Mouse (Mus musculus) heart, embryonic 10.5 days (tissue): ENCODE results near the gene Mycbpap. TPM values are rescaled to one million over a fixed set of nuclear protein-coding genes. Genes with fewer than 3 reads are reported as not detected.

Experiments used
- DNase-seq: peaks from one replicate; pipeline ENCODE4 v3.0.0-alpha.2; 2017; ENCODE audit warnings: low spot score
- H3K27ac ChIP-seq: fragments of 300-500 bp; sonication (generic); 2 replicates; pipeline ENCODE4 v1.5.1; 2016; ENCODE audit warnings: mild to moderate bottlenecking
- H3K27me3 ChIP-seq: fragments of 300-500 bp; sonication (generic); 2 replicates; pipeline ENCODE4 v1.6.1; 2016; ENCODE audit warnings: mild to moderate bottlenecking; ENCODE audit not compliant: poor library complexity, insufficient read depth, severe bottlenecking
- H3K36me3 ChIP-seq: fragments of 300-500 bp; sonication (generic); 2 replicates; pipeline ENCODE4 v1.6.1; 2016; ENCODE audit warnings: mild to moderate bottlenecking, moderate library complexity
- H3K4me1 ChIP-seq: fragments of 300-500 bp; sonication (generic); 2 replicates; pipeline ENCODE4 v1.6.1; 2016; ENCODE audit warnings: mild to moderate bottlenecking
- H3K4me3 ChIP-seq: fragments of 300-500 bp; sonication (generic); 2 replicates; pipeline ENCODE4 v1.5.1; 2016; ENCODE audit warnings: mild to moderate bottlenecking, moderate library complexity
- H3K9me3 ChIP-seq: fragments of 300-500 bp; sonication (generic); 2 replicates; pipeline ENCODE4 v1.6.1; 2016; ENCODE audit warnings: mild to moderate bottlenecking, moderate library complexity
- WGBS: fragments of 180-500 bp; shearing (Covaris S2); methylation state at CpG from one replicate; pipeline ENCODE4 v1.1.7; 2016; 5-methylcytosine and 5-hydroxymethylcytosine counted together
- polyA plus RNA-seq: library from polyadenylated mRNA; unstranded; fragments of >200 nt; fragmentation: Nextera tagmentation; extraction: Ambion mirVana; gene quantifications from 2 replicates; pipeline ENCODE4 v1.2.1, GENCODE M21; 2016

The Mycbpap gene
- polyA plus RNA-seq, 1 experiment from 2014 or later: 9.3 TPM

DNA sequence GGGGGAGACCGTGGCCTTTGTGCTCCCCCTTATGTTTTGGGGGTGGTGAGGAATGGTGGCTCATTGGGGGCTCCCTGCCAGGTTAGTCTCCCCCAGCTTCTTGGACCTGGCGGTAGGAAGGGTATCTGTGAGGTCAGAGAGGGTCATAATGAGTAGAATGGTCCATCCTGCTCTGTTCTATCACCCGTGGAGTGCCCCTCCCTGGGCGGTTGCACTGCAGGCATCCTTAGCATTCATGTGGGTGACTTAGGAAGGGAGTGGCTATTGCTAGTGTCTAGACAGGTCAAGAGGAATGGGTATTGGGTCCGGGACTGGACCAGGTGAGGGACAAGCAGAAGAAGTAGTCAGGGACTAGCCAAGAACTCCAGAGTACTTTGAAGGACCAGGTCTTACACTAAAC lies 36.3 kb downstream of the Mycbpap start:
- no peak for DNase-seq
- peaks cover 95% of the 10 kb centered on the region for H3K27me3 ChIP-seq
- no peaks in the 10 kb centered on the region for H3K36me3 ChIP-seq
- no peak overlapping the region for H3K27ac ChIP-seq
- no peak overlapping the region for H3K4me3 ChIP-seq
- H3K4me1 ChIP-seq: peaks cover 17% of the 10 kb centered on the region; the same call in 1 of the 2 replicates
- H3K9me3 ChIP-seq: no peaks in the 10 kb centered on the region
- WGBS: 76% methylated on average over 5 of the region's 5 CpGs

DNA sequence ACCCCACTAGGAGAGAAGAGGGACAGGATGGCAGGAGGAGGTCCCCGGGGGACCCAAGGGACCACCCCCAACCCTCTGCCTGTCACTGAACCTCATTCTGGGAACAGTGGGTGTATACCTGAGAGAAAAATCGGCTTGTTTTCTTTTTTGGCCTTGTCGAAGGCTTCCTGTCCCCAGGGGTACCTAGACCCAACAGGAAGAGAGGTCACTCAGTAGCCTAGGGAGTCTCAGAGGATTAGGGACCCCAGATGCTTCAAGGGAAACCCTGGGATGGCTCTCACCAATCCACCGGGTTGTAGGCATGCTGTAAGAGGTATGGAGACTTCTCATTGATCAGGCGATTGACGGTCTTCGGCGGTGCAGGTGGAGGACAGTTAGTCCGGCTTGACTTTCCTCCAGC lies 36.9 kb downstream of the Mycbpap start:
- Histone ChIP-seq H3K4me3 (no peak overlapping the region), H3K27ac (no peak overlapping the region), H3K4me1 (peaks cover 12% of the 10 kb centered on the region; the same call in 1 of the 2 replicates), H3K36me3 (no peaks in the 10 kb centered on the region), H3K27me3 (peaks cover 96% of the 10 kb centered on the region), H3K9me3 (no peaks in the 10 kb centered on the region)
- WGBS: 86% methylated on average over 9 of the region's 9 CpGs
- no peak for DNase-seq

DNA sequence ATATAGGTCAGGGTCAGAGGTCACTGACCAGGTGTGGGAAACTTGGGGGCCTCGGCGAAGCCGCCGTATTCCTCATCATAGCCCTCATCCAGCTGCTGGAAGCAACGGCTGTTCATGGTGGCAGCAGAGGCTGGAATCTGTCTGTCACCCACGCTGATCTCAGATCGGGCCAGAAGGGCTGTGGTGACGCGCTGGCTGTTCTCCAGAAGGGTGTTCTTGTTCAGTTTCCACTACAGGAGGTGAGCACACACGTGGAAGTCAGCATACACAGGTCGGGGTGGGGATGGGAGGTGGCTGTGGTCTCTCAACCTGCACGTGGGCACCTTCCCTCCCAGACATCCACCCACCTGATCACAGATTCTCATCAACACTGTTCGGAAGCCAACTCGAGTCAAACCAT lies 37.6 kb downstream of the Mycbpap start:
- H3K4me3 ChIP-seq: no peak overlapping the region
- H3K27ac ChIP-seq: no peak overlapping the region
- H3K4me1 ChIP-seq: 0 out of 2 replicates have a peak, but pooled peaks cover 10% of the 10 kb centered on the region
- DNase-seq: no peak
- peaks cover 96% of the 10 kb centered on the region for H3K27me3 ChIP-seq
- WGBS: 81% methylated on average over 14 of the region's 14 CpGs
- no peaks in the 10 kb centered on the region for H3K36me3 ChIP-seq
- no peaks in the 10 kb centered on the region for H3K9me3 ChIP-seq

DNA sequence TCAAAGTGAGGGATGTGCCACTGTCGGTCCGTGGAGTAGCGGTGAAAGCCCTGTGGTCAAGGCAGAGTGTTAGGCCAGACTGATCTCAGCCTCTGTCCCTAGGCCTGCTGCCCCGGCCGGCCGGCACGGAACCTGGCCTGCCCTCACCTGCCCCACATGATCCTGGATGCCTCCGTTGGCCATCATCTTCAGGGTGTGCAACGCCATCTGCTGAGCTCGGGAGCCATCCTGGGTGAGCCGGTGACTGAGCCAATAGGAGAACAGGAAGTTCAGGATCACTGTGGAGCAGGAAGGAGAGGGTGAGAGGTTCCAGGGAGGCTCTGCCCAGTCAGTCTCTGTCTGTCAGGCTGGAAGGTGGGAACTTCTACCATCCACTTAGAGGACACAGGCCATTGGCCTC lies 38.1 kb downstream of the Mycbpap start:
- DNase-seq: no peak
- Histone ChIP-seq H3K9me3 (no peaks in the 10 kb centered on the region), H3K36me3 (no peaks in the 10 kb centered on the region), H3K27me3 (peaks cover 96% of the 10 kb centered on the region), H3K4me1 (0 out of 2 replicates have a peak, but pooled peaks cover 10% of the 10 kb centered on the region), H3K4me3 (no peak overlapping the region), H3K27ac (no peak overlapping the region)
- WGBS: 61% methylated on average over 11 of the region's 11 CpGs

DNA sequence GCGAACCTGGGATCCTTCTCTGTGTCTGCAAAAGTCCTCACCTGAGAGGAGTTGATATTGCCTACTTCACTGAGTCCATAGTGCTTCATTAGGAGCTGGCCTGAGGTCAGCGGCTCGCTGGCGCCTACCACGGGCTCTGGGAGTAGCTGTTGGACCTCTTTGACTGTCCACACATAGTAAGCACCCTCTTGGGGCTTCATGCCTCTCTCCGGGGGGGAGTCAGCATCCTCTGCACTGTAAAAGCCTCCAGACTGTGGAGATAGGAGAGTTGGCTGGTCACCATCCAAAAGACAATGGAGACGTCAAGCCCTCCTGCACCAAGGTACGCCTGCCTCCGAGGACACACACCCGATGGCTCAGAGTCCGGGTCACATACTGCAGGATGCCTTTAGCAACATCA lies 38.8 kb downstream of the Mycbpap start:
- Histone ChIP-seq H3K4me1 (0 out of 2 replicates have a peak, but pooled peaks cover 10% of the 10 kb centered on the region), H3K36me3 (no peaks in the 10 kb centered on the region), H3K9me3 (no peaks in the 10 kb centered on the region), H3K27ac (no peak overlapping the region), H3K27me3 (peaks cover 96% of the 10 kb centered on the region), H3K4me3 (no peak overlapping the region)
- 89% methylated on average over 11 of the region's 11 CpGs for WGBS
- DNase-seq: no peak

DNA sequence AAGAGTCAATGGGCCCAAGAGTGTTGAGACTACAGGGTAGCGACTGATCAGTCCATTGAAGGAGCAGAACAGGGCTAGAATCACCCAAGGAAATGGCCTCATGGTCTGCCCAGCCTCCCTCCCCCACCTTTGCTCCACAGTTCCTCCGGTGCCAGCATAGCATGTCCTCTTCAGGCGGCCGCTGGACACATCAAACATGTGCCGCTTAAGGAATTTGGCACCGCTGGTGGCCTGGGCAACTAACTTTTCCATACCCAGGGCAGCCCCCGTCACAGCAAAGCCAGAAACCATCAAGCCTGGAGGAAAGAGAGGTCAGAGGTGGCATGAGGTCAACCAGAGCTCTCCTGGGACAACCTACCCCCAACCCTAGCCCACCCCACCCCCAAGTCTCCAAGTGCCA lies 39.6 kb downstream of the Mycbpap start:
- Histone ChIP-seq H3K27me3 (peaks cover 96% of the 10 kb centered on the region), H3K4me3 (no peak overlapping the region), H3K27ac (no peak overlapping the region), H3K36me3 (no peaks in the 10 kb centered on the region), H3K4me1 (0 out of 2 replicates have a peak, but pooled peaks cover 10% of the 10 kb centered on the region), H3K9me3 (no peaks in the 10 kb centered on the region)
- WGBS: 86% methylated on average over 7 of the region's 7 CpGs
- no peak for DNase-seq

DNA sequence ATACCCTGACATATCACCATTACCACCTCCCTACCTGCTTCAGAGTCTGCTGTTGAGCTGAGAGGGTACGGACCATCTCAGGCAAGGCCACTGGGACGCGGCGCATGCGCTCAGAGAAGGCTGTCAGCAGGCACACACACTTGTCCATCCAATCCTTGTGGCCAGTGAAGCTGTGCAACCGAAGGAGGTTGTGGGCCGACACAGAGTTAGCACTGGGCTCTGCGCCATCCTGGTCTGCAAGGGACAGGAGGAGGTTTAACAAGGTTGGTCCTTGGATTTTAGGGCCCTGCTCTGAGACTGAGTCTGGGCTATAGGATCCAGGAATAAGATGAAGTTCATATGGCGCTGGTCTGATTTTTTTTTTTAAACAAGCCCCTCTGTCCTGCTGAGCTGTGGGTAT lies 41.2 kb downstream of the Mycbpap start:
- DNase-seq: no peak
- Histone ChIP-seq H3K4me3 (no peak overlapping the region), H3K36me3 (no peaks in the 10 kb centered on the region), H3K27ac (no peak overlapping the region), H3K4me1 (peaks cover 11% of the 10 kb centered on the region; the same call in 1 of the 2 replicates), H3K9me3 (no peaks in the 10 kb centered on the region), H3K27me3 (peaks cover 99% of the 10 kb centered on the region)
- 84% methylated on average over 9 of the region's 9 CpGs for WGBS

DNA sequence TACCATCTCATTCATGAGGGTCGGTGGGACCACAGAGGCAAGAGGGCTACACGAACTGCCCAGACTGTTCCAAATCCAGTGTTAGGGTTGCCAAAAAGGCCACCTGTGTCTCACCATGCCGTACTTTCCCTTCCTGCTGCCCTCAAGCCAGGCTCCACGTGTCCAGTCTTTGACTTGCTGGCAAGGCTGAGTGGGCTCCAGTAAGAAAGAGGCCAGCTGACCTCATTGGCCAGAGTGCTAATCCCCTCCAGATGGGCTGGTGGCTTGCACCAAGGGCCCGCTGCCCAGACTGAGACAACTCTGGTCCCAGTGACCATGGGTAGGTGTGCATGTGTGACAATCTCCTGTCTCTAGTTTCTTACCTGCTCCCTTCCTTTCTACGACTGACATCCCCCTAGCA lies 43.9 kb downstream of the Mycbpap start:
- Histone ChIP-seq H3K4me3 (no peak overlapping the region), H3K27ac (no peak overlapping the region), H3K4me1 (peaks cover 31% of the 10 kb centered on the region), H3K36me3 (no peaks in the 10 kb centered on the region), H3K9me3 (no peaks in the 10 kb centered on the region), H3K27me3 (peaks cover 98% of the 10 kb centered on the region)
- 76% methylated on average over 6 of the region's 6 CpGs for WGBS
- DNase-seq: no peak

DNA sequence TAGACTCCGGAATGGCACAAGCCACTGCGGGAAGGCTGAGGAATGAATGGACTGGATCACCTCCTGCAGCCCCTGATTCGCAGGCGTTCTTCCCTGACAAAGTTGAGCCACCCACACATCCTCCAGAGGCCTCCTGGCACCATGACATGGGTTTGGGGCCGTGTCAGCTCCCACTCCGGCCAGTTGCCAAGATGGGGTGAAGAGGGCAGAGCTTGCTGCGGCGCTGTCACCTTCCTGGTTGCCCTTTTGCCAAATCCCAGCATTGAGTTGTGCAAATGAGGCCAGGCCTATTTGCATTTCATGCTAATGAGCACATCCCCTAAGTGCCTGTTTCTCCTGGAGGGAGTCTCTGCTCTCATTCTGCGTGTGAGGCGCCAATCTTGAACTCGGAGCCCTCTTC lies 45.8 kb downstream of the Mycbpap start:
- no peak for DNase-seq
- H3K4me1 ChIP-seq: peaks cover 46% of the 10 kb centered on the region
- no peaks in the 10 kb centered on the region for H3K36me3 ChIP-seq
- 16% methylated on average over 11 of the region's 11 CpGs for WGBS
- peaks cover 99% of the 10 kb centered on the region for H3K27me3 ChIP-seq
- H3K27ac ChIP-seq: no peak overlapping the region
- H3K4me3 ChIP-seq: 0 out of 2 replicates have a peak overlapping the region, but pooled peaks have one; percentile 17
- no peaks in the 10 kb centered on the region for H3K9me3 ChIP-seq

DNA sequence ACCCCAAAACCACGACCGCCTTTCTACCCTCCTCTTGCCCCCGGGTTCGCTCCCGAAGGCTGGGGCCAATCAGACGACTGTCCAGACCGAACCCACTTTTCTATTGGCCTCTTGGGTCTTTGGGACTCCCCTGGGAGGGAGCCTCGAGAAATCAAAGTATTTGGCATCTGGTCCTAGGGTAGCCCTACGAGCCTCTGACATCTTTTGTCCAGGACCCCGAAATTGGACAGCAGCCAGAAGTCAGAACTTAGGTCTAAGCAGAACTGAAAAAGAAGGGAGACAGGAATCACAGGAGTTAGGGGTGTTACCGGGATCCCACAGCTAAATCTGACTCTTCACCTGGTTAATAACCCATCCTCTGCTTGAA lies 47.0 kb downstream of the Mycbpap start:
- Histone ChIP-seq H3K9me3 (no peaks in the 10 kb centered on the region), H3K27me3 (peaks cover 99% of the 10 kb centered on the region), H3K36me3 (no peaks in the 10 kb centered on the region), H3K27ac (no peak overlapping the region), H3K4me1 (peaks cover 50% of the 10 kb centered on the region), H3K4me3 (peak overlapping the region; percentile 71)
- WGBS: 3% methylated on average over 11 of the region's 11 CpGs
- no peak for DNase-seq

DNA sequence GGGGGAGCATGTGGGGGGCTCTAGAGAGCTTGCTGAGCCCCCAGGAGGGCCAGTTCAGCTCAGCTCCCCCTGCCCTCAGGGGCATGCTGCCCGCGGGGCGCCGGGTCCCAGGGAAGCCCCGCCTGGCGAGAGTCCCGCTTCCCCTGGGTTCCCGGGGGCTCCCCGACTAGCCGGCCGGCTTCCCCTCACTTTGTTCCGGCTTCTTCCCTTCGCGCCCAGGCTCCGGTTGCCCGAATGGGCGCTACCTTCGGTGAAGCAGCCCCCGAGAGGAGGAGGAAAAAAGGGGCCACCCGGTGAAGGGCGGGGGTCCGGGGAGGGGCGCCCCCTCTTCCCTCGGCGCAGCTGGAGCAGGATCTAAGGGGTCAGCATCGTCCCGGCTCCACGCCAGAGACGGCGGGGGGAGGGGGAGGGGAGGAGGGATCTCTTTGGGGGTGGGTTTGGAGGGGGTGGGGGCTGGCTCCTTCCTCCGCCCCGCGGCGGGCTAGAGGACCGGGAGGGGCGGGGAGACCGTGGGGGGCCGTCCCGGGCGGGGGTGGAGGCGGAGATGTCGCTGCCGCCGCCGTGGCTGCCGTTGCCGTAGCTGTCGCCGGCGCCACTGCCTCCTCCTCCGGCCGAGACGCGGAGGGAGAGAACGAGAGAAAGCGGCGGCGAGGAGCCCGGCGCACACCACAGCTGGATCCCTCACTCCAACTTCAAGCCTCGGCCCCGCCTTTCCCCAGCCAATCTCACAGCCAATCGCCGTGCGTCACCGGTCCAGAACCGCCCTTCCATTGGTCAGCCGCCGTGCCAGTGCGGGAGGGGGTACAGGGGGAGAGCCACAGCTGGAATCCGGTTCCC lies 47.6 kb downstream of the Mycbpap start, which contains the start of gene Cacna1g:
Gene Cacna1g, minus strand, starts transcription at position 492 of the 837 bp plus-strand sequence.
- peak within 1 kb of the TSS; percentile 71 for H3K4me3 ChIP-seq
- H3K9me3 ChIP-seq: no peaks in the 10 kb centered on the region
- peaks cover 93% of the 10 kb centered on the region for H3K27me3 ChIP-seq
- no peaks in the 10 kb centered on the region for H3K36me3 ChIP-seq
- peak within 1 kb of the TSS; percentile 69 for H3K27ac ChIP-seq
- H3K4me1 ChIP-seq: peaks cover 56% of the 10 kb centered on the region
- WGBS: under 1% methylated on average over 62 of the region's 71 CpGs
- peak; percentile 88 for DNase-seq

DNA sequence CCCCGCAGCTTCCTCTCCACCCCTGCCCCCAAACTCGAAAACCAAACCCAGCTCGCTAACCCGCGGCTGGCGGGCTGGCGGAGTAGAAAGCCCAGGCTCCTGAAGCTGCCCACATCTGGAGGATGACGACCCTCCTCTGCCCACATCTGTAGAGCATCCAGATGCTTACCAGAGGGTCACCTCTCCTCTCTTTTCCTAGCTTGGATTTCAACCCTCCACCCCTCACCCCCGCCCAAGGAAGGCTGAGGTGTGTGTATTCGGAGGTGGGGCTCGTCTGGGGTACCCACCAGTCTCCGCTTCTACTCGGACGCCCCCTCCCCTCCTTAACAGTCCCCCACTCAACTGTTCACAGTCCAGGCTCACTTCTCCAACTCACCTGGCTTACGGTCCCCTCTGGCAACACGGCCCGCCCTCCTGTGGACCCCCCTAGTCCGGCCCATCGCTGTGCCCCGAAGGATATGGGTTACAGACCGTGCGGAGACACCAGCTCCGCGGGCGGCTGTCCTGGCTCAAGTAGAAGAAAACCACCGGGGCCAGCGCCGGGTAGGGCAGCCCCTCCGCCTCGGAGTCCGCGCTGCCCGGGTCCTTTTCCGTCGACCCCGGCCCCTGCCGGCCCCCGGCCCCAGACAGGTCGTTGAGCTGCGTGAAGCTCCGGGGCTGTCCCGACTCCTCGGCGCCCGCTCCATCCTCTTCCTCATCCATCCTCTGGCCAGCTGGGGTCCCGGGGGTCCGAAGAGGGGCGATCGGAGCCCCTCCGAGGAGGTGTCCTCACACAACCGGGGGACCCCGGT lies 48.4 kb downstream of the Mycbpap start:
- H3K9me3 ChIP-seq: no peaks in the 10 kb centered on the region
- peak overlapping the region; percentile 71 for H3K4me3 ChIP-seq
- peak overlapping the region; percentile 69 for H3K27ac ChIP-seq
- H3K27me3 ChIP-seq: peaks cover 85% of the 10 kb centered on the region
- peaks cover 64% of the 10 kb centered on the region for H3K4me1 ChIP-seq
- DNase-seq: no peak
- H3K36me3 ChIP-seq: no peaks in the 10 kb centered on the region
- WGBS: under 1% methylated on average over 49 of the region's 52 CpGs

DNA sequence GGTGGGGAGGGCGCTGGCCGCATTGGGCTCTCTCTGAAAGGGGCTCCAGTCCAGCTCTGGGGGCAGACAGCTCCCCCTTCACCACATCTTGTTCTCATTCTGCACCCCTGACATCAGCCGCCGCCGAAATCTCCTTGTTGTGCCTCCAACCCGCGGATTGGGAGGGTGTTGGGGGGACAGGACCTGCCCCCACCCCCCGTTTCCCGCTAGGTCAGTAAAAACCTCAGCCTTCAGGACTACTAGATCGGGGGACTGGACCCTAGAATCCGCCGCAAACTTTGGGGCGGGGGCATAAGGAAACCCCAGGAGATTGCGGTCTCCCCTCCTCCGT lies 49.0 kb downstream of the Mycbpap start:
- H3K27ac ChIP-seq: peak overlapping the region; percentile 69; the same call in 1 of the 2 replicates
- peaks cover 68% of the 10 kb centered on the region for H3K4me1 ChIP-seq
- 1% methylated on average over 15 of the region's 15 CpGs for WGBS
- no peak for DNase-seq
- no peaks in the 10 kb centered on the region for H3K9me3 ChIP-seq
- peak overlapping the region; percentile 71 for H3K4me3 ChIP-seq
- no peaks in the 10 kb centered on the region for H3K36me3 ChIP-seq
- H3K27me3 ChIP-seq: peaks cover 79% of the 10 kb centered on the region
